Mouse (Mus musculus): ENCODE measurements around the gene Tbcd. TPM values are rescaled to one million over a fixed set of nuclear protein-coding genes. Genes with fewer than 3 reads are reported as not detected.

The Tbcd gene
- polyA plus RNA-seq (2015; fragmentation: Nextera tagmentation; extraction: Ambion mirVana), result 20.0 and 21.2 TPM in 2 replicates

GRCm38 (mm10) chr11:121451753-121452635 is at the start of gene Tbcd:
TSS of gene Tbcd (plus strand) at chr11:121451949.
- DNase-seq (peak; percentile 95), ATAC-seq (peak; percentile 95)
- Histone ChIP-seq H3K36me3 (replicated peaks; ENCODE audit: insufficient read depth, low read length) (peaks cover 9% of the 10 kb centered on the region; the same call in 1 of the 2 replicates), H3K4me1 (ENCODE audit: insufficient read depth) (peaks cover 15% of the 10 kb centered on the region), H3K9ac (replicated peaks) (peak within 1 kb of the TSS; percentile 61), H3K4me3 (ENCODE audit: low read depth, low read length) (peak within 1 kb of the TSS; percentile 77), H3K9me3 (ENCODE audit: low read length) (no peaks in the 10 kb centered on the region), H3K27me3 (ENCODE audit: insufficient read depth, low read length) (no peaks in the 10 kb centered on the region), H3K4me2 (ENCODE audit: low read depth, low read length) (peak within 1 kb of the TSS; percentile 82), H3K27ac (ENCODE audit: low read depth) (peak within 1 kb of the TSS; percentile 52)
- 1% methylated on average over 57 of the region's 58 CpGs for WGBS (ENCODE audit: insufficient replicate concordance)
- peak; percentile 17; the same call in 1 of the 2 replicates for TF ChIP-seq CTCF (IDR thresholded peaks at IDR 0.05; ENCODE audit: low read depth)
- no peak for TF ChIP-seq EP300 (IDR thresholded peaks at IDR 0.05; ENCODE audit: low read depth)

- DNase-seq (no peak), ATAC-seq (no peak)
- Histone ChIP-seq H3K9ac (replicated peaks) (no peak overlapping the region), H3K36me3 (replicated peaks; ENCODE audit: insufficient read depth, low read length) (no peaks in the 10 kb centered on the region), H3K27me3 (ENCODE audit: insufficient read depth, low read length) (0 out of 2 replicates have a peak, but pooled peaks cover 3% of the 10 kb centered on the region), H3K4me1 (ENCODE audit: insufficient read depth) (no peaks in the 10 kb centered on the region), H3K4me2 (ENCODE audit: low read depth, low read length) (no peak overlapping the region), H3K9me3 (ENCODE audit: low read length) (no peaks in the 10 kb centered on the region), H3K27ac (ENCODE audit: low read depth) (no peak overlapping the region), H3K4me3 (ENCODE audit: low read depth, low read length) (no peak overlapping the region)
- 64% methylated on average over 3 of the region's 3 CpGs for WGBS (ENCODE audit: insufficient replicate concordance)
- TF ChIP-seq EP300 (IDR thresholded peaks at IDR 0.05; ENCODE audit: low read depth) (no peak), CTCF (IDR thresholded peaks at IDR 0.05; ENCODE audit: low read depth) (no peak)
These were observed 44.2 kb upstream of the Tbcd start for GRCm38 (mm10) chr11:121407366-121408155.

- no peak overlapping the region for H3K9ac ChIP-seq (replicated peaks)
- 80% methylated on average over 5 of the region's 5 CpGs for WGBS (ENCODE audit: insufficient replicate concordance)
- H3K4me3 ChIP-seq (ENCODE audit: low read depth, low read length), result no peak overlapping the region
- ATAC-seq (no peak), DNase-seq (no peak)
- no peak overlapping the region for H3K4me2 ChIP-seq (ENCODE audit: low read depth, low read length)
- no peaks in the 10 kb centered on the region for H3K9me3 ChIP-seq (ENCODE audit: low read length)
- TF ChIP-seq EP300 (IDR thresholded peaks at IDR 0.05; ENCODE audit: low read depth) (no peak), CTCF (IDR thresholded peaks at IDR 0.05; ENCODE audit: low read depth) (no peak)
- 0 out of 2 replicates have a peak, but pooled peaks cover 3% of the 10 kb centered on the region for H3K27me3 ChIP-seq (ENCODE audit: insufficient read depth, low read length)
- no peaks in the 10 kb centered on the region for H3K4me1 ChIP-seq (ENCODE audit: insufficient read depth)
- H3K27ac ChIP-seq (ENCODE audit: low read depth), result no peak overlapping the region
- no peaks in the 10 kb centered on the region for H3K36me3 ChIP-seq (replicated peaks; ENCODE audit: insufficient read depth, low read length)
These were observed 37.0 kb upstream of the Tbcd start for GRCm38 (mm10) chr11:121414762-121415161.

- H3K4me2 ChIP-seq (ENCODE audit: low read depth, low read length), result no peak overlapping the region
- DNase-seq, result no peak
- peaks cover under 1% of the 10 kb centered on the region; the same call in 1 of the 2 replicates for H3K4me1 ChIP-seq (ENCODE audit: insufficient read depth)
- H3K4me3 ChIP-seq (ENCODE audit: low read depth, low read length), result no peak overlapping the region
- H3K36me3 ChIP-seq (replicated peaks; ENCODE audit: insufficient read depth, low read length), result no peaks in the 10 kb centered on the region
- H3K9me3 ChIP-seq (ENCODE audit: low read length), result no peaks in the 10 kb centered on the region
- no peak overlapping the region for H3K9ac ChIP-seq (replicated peaks)
- WGBS (ENCODE audit: insufficient replicate concordance), result 64% methylated on average over 5 of the region's 5 CpGs
- ATAC-seq, result no peak
- TF ChIP-seq CTCF (IDR thresholded peaks at IDR 0.05; ENCODE audit: low read depth), result no peak
- TF ChIP-seq EP300 (IDR thresholded peaks at IDR 0.05; ENCODE audit: low read depth), result no peak
- H3K27ac ChIP-seq (ENCODE audit: low read depth), result no peak overlapping the region
- 0 out of 2 replicates have a peak, but pooled peaks cover 3% of the 10 kb centered on the region for H3K27me3 ChIP-seq (ENCODE audit: insufficient read depth, low read length)
These were observed 36.4 kb upstream of the Tbcd start for GRCm38 (mm10) chr11:121415351-121415750.

- Histone ChIP-seq H3K9ac (replicated peaks) (no peak overlapping the region), H3K4me3 (ENCODE audit: low read depth, low read length) (no peak overlapping the region), H3K4me2 (ENCODE audit: low read depth, low read length) (no peak overlapping the region), H3K27me3 (ENCODE audit: insufficient read depth, low read length) (no peaks in the 10 kb centered on the region), H3K36me3 (replicated peaks; ENCODE audit: insufficient read depth, low read length) (no peaks in the 10 kb centered on the region), H3K27ac (ENCODE audit: low read depth) (no peak overlapping the region), H3K9me3 (ENCODE audit: low read length) (no peaks in the 10 kb centered on the region), H3K4me1 (ENCODE audit: insufficient read depth) (peaks cover 11% of the 10 kb centered on the region)
- ATAC-seq (no peak), DNase-seq (no peak)
- TF ChIP-seq EP300 (IDR thresholded peaks at IDR 0.05; ENCODE audit: low read depth) (no peak), CTCF (IDR thresholded peaks at IDR 0.05; ENCODE audit: low read depth) (no peak)
- whole genome bisulfite sequencing (ENCODE audit: insufficient replicate concordance), result 83% methylated on average over 5 of the region's 5 CpGs
These were observed 33.8 kb upstream of the Tbcd start for GRCm38 (mm10) chr11:121417971-121418370.

GRCm38 (mm10) chr11:121418932-121419331 is 32.8 kb upstream of the Tbcd start:
- WGBS (ENCODE audit: insufficient replicate concordance), result 79% methylated on average over 2 of the region's 2 CpGs

More at GRCm38 (mm10) chr11:121418932-121419331, 32.8 kb upstream of the Tbcd start:
- H3K9ac ChIP-seq (replicated peaks), result no peak overlapping the region
- no peaks in the 10 kb centered on the region for H3K9me3 ChIP-seq (ENCODE audit: low read length)
- no peaks in the 10 kb centered on the region for H3K27me3 ChIP-seq (ENCODE audit: insufficient read depth, low read length)
- H3K4me2 ChIP-seq (ENCODE audit: low read depth, low read length), result no peak overlapping the region
- peaks cover 11% of the 10 kb centered on the region for H3K4me1 ChIP-seq (ENCODE audit: insufficient read depth)
- H3K27ac ChIP-seq (ENCODE audit: low read depth), result no peak overlapping the region
- no peak for DNase-seq
- no peak for TF ChIP-seq EP300 (IDR thresholded peaks at IDR 0.05; ENCODE audit: low read depth)
- TF ChIP-seq CTCF (IDR thresholded peaks at IDR 0.05; ENCODE audit: low read depth), result no peak
- ATAC-seq, result no peak
- H3K4me3 ChIP-seq (ENCODE audit: low read depth, low read length), result no peak overlapping the region
- no peaks in the 10 kb centered on the region for H3K36me3 ChIP-seq (replicated peaks; ENCODE audit: insufficient read depth, low read length)

All from liver, postnatal 0 days (tissue).